Mouse (Mus musculus) kidney, postnatal 0 days (tissue): ENCODE data around the gene Iqcf3. TPM values are rescaled to one million over a fixed set of nuclear protein-coding genes. Genes with fewer than 3 reads are reported as not detected.

Experiments
- ATAC-seq: fragments of 200-750 bp; cut with Nextera tagmentation; replicated peaks from 2 replicates; pipeline ENCODE4 v1.8.0; 2017; ENCODE audit warnings: low read depth, moderate number of reproducible peaks, moderate TSS enrichment, moderate library complexity; ENCODE audit not compliant: low FRiP score
- DNase-seq: peaks from one replicate; pipeline ENCODE4 v3.0.0-alpha.2; 2016; ENCODE audit warnings: low spot score
- H3K27ac ChIP-seq: fragments of 300-500 bp; sonication (generic); 2 replicates; pipeline ENCODE4 v1.5.1; 2014; ENCODE audit warnings: mild to moderate bottlenecking
- H3K27me3 ChIP-seq: fragments of 300-500 bp; sonication (generic); 2 replicates; pipeline ENCODE4 v1.6.1; 2014; ENCODE audit warnings: low read length, mixed read lengths; ENCODE audit not compliant: insufficient read depth
- H3K36me3 ChIP-seq: fragments of 300-500 bp; sonication (generic); 2 replicates; pipeline ENCODE4 v1.6.1; 2014; ENCODE audit warnings: low read length, mixed read lengths; ENCODE audit not compliant: insufficient read depth
- H3K4me1 ChIP-seq: fragments of 300-500 bp; sonication (generic); replicated peaks from 2 replicates; pipeline ENCODE4 v1.6.1; 2014; ENCODE audit warnings: antibody characterized with exemption, low read length, mixed read lengths; ENCODE audit not compliant: insufficient read depth
- H3K4me2 ChIP-seq: fragments of 300-500 bp; sonication (generic); 2 replicates; pipeline ENCODE4 v1.6.1; 2014; ENCODE audit warnings: mild to moderate bottlenecking, low read length, moderate library complexity, mixed read lengths
- H3K4me3 ChIP-seq: fragments of 300-500 bp; sonication (generic); replicated peaks from 2 replicates; pipeline ENCODE4 v1.5.1; 2014; ENCODE audit warnings: low read depth, low read length
- H3K9ac ChIP-seq: fragments of 300-500 bp; sonication (generic); 2 replicates; pipeline ENCODE4 v1.6.1; 2014; ENCODE audit warnings: low read depth, low read length
- H3K9me3 ChIP-seq: fragments of 300-500 bp; sonication (generic); replicated peaks from 2 replicates; pipeline ENCODE4 v1.6.1; 2016; ENCODE audit warnings: low read length, inconsistent platforms, mixed read lengths
- CTCF ChIP-seq: IDR thresholded peaks from 2 replicates; pipeline ENCODE4 v1.5.1; 2016; ENCODE audit warnings: antibody characterized with exemption, low read depth, mild to moderate bottlenecking, moderate library complexity
- WGBS: fragments of 180-500 bp; shearing (Covaris S2); extraction: QIAGEN DNeasy Blood & Tissue Kit; methylation state at CpG from one replicate; pipeline ENCODE4 v1.1.7; 2014; 5-methylcytosine and 5-hydroxymethylcytosine counted together
- polyA plus RNA-seq: library from polyadenylated mRNA; unstranded; fragments of >200 nt; fragmentation: Nextera tagmentation; extraction: Ambion mirVana; gene quantifications from 2 replicates; pipeline ENCODE4 v1.2.1, GENCODE M21; 2015

The Iqcf3 gene
- polyA plus RNA-seq, 1 experiment from 2014 or later: not detected

- H3K4me1 ChIP-seq: peaks cover 24% of the 10 kb centered on the region
- no peak overlapping the region; the same call in 1 of the 2 replicates for H3K27ac ChIP-seq
- H3K4me2 ChIP-seq: no peak overlapping the region
- DNase-seq: peak; percentile 66
- no peaks in the 10 kb centered on the region for H3K9me3 ChIP-seq
- H3K36me3 ChIP-seq: peaks cover 13% of the 10 kb centered on the region
- no peaks in the 10 kb centered on the region for H3K27me3 ChIP-seq
- no peak overlapping the region for H3K9ac ChIP-seq
- 44% methylated on average over 18 of the region's 18 CpGs for WGBS
- no peak for TF ChIP-seq CTCF
- no peak overlapping the region for H3K4me3 ChIP-seq
- ATAC-seq: no peak; the same call in 1 of the 2 replicates
Measured at GRCm38 (mm10) chr9:106460401-106461025, 100.9 kb downstream of the Iqcf3 start.

- H3K27me3 ChIP-seq: no peaks in the 10 kb centered on the region
- TF ChIP-seq CTCF: no peak
- H3K4me1 ChIP-seq: peaks cover 20% of the 10 kb centered on the region
- no peak overlapping the region for H3K4me2 ChIP-seq
- no peak overlapping the region for H3K9ac ChIP-seq
- H3K9me3 ChIP-seq: no peaks in the 10 kb centered on the region
- no peak overlapping the region for H3K4me3 ChIP-seq
- H3K36me3 ChIP-seq: peaks cover 13% of the 10 kb centered on the region
- no peak for ATAC-seq
- no peak overlapping the region for H3K27ac ChIP-seq
- WGBS: 40% methylated on average over 15 of the region's 15 CpGs
- DNase-seq: no peak
Measured at GRCm38 (mm10) chr9:106459946-106460345, 101.5 kb downstream of the Iqcf3 start.

- TF ChIP-seq CTCF: no peak
- peaks cover 5% of the 10 kb centered on the region for H3K36me3 ChIP-seq
- H3K4me1 ChIP-seq: peaks cover 32% of the 10 kb centered on the region
- no peak overlapping the region for H3K9ac ChIP-seq
- no peak overlapping the region for H3K4me2 ChIP-seq
- no peaks in the 10 kb centered on the region for H3K27me3 ChIP-seq
- no peaks in the 10 kb centered on the region for H3K9me3 ChIP-seq
- ATAC-seq (no peak), DNase-seq (no peak)
- WGBS: 75% methylated on average over 5 of the region's 5 CpGs
- no peak overlapping the region for H3K27ac ChIP-seq
- no peak overlapping the region for H3K4me3 ChIP-seq
Measured at GRCm38 (mm10) chr9:106457920-106458319, 103.5 kb downstream of the Iqcf3 start.

GRCm38 (mm10) chr9:106457163-106457559 is 104.3 kb downstream of the Iqcf3 start:
- Histone ChIP-seq H3K27ac (peak overlapping the region; percentile 21; the same call in 1 of the 2 replicates), H3K9ac (0 out of 2 replicates have a peak overlapping the region, but pooled peaks have one; percentile 31), H3K4me3 (no peak overlapping the region), H3K9me3 (no peaks in the 10 kb centered on the region), H3K4me2 (peak overlapping the region; percentile 90; the same call in 1 of the 2 replicates), H3K27me3 (no peaks in the 10 kb centered on the region), H3K36me3 (0 out of 2 replicates have a peak, but pooled peaks cover 4% of the 10 kb centered on the region), H3K4me1 (peaks cover 38% of the 10 kb centered on the region)
- ATAC-seq (no peak), DNase-seq (no peak)
- 48% methylated on average over 9 of the region's 9 CpGs for WGBS
- no peak for TF ChIP-seq CTCF

- TF ChIP-seq CTCF: no peak
- H3K27me3 ChIP-seq: no peaks in the 10 kb centered on the region
- H3K9me3 ChIP-seq: no peaks in the 10 kb centered on the region
- WGBS: 35% methylated on average over 15 of the region's 15 CpGs
- peak overlapping the region; percentile 25; the same call in 1 of the 2 replicates for H3K27ac ChIP-seq
- no peaks in the 10 kb centered on the region for H3K36me3 ChIP-seq
- no peak for ATAC-seq
- peak; percentile 71 for DNase-seq
- H3K4me2 ChIP-seq: peak overlapping the region; percentile 90
- H3K4me3 ChIP-seq: no peak overlapping the region
- peaks cover 42% of the 10 kb centered on the region for H3K4me1 ChIP-seq
- H3K9ac ChIP-seq: 0 out of 2 replicates have a peak overlapping the region, but pooled peaks have one; percentile 31
Measured at GRCm38 (mm10) chr9:106456325-106457162, 104.9 kb downstream of the Iqcf3 start.

- peak overlapping the region; percentile 90 for H3K4me2 ChIP-seq
- peak overlapping the region; percentile 82 for H3K9ac ChIP-seq
- ATAC-seq: no peak
- H3K36me3 ChIP-seq: no peaks in the 10 kb centered on the region
- no peaks in the 10 kb centered on the region for H3K9me3 ChIP-seq
- no peak for TF ChIP-seq CTCF
- peak overlapping the region; percentile 69 for H3K4me3 ChIP-seq
- DNase-seq: peak; percentile 61
- peak overlapping the region; percentile 91 for H3K27ac ChIP-seq
- no peaks in the 10 kb centered on the region for H3K27me3 ChIP-seq
- 11% methylated on average over 17 of the region's 17 CpGs for WGBS
- peaks cover 54% of the 10 kb centered on the region for H3K4me1 ChIP-seq
Measured at GRCm38 (mm10) chr9:106454888-106455681, 106.3 kb downstream of the Iqcf3 start.
